Mouse (Mus musculus) cerebellum, postnatal 36 days (tissue): ENCODE measurements at regions not wholly inside any gene's neighbourhood (a gene's known extent, or its start where the extent isn't known, plus 50 kb on each side); places are given as distances from the start of the nearest gene placed in this dataset.

Experiments
- DNase-seq, 2 experiments: peaks; one replicate each; pipeline ENCODE4 v3.0.0; 2021 to 2022; ENCODE audit warnings: mixed read lengths in 2 of 2

DNA sequence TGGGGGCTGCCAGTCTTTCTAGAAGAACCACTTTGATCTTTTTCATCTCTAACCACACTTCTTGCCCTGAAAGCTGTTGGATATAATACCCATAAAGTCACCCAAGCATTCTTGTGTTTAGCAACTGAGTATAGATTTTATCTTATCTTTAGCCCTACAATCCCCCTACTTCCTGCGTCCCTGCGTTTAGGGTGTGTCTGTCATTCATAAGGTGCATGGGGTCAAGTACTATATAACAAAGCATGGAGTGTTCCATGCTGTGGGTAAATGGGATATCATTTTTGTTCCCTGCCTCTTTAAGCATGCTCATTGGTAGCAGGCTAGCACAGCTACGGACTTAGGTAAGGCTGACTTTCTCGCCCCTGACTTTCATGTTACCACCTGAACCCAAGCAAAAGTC is 122.5 kb upstream of the Twist2 start:
- no peak for DNase-seq

DNA sequence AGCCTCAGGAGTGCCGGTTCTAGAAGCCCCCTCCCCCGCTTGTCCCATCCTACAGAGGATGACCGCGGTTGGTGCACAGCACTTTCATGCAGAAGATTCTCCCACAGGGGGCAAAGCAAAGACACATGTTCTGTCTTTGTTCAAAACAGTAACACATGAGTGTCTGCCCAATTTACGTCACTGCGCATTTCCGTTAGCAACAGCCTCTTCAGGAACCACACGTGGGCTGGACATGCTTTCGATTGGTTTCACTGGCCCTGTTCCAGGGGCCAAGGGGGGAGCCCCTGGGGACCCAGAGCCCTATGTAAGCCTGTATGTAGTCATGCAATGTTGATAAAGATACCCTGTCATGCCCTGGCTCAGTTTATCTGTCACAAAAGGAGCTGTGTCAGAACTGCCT is 116.2 kb upstream of the Twist2 start:
- DNase-seq: no peak

DNA sequence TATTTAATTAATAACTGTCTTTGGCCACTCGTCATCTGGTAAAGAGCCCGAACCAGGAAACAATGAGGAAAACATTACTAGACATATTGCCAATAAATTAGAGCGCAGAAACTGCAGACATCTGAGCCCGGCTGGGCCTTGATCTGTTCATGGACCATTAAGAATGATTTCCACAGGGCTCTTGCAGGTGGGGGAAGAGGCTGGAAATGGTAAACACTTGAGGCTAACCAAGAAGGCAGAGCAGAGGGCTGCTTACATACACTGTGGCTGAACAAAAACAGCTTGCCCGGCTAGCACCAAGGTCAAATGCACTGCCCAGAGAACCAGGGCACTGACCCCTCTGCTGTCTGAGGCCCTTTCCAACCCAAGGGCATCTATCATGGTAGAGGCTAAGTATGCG is 115.5 kb upstream of the Twist2 start:
- DNase-seq: no peak

DNA sequence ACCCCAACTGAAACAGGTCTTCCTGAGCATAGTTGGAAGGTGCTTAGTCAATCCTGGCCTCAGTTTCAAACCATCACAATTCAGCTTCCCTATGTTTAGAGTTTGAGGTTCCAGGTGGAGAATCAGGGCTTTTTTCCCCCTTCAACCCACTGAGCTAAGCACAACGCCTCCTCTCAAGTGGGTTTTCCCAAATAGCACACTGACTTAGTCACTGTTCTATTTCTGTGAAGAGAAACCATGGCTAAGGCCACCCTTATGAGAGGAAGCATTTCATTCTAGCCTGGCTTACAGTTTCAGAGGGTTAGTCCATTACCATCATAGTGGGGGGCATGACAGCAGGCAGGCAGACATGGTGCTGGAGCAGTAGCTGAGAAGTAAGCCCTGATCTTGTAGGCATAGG is 109.7 kb upstream of the Twist2 start:
- no peak for DNase-seq

DNA sequence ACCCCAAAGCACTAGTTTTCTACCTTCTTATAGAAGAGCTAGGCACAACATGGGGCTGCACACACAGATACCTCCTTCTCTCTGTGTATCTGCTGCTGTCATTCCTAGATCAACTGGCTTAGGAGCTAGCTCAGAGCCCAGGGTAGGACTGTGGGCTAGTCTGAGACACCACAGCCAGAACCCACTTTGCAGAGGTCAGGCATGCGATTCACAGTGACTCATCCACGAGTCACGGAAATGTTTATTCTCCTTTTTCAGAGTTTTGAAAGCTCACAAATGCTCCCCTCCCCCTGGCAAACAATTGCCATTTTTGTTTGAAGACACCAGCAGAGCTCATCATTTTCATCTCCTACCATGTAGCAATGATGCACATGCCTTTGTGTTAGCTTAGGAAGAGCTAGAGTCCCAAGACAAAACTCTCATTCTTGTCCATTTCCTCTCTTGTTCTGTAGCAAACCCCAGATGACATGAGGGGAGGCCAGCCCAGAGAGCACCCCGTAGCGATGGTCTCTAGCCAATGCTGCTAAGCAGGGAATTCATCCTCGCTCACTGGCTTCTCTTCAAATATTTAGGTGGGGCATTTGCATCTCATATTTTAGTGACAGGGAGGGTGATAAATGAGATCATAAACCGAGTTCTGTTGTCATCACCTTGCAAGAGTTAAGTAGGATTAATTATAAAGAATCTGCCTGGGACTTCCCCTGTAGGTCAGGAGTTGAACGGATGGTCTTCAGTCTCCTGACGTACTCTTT is 108.4 kb upstream of the Twist2 start:
- DNase-seq: no peak

DNA sequence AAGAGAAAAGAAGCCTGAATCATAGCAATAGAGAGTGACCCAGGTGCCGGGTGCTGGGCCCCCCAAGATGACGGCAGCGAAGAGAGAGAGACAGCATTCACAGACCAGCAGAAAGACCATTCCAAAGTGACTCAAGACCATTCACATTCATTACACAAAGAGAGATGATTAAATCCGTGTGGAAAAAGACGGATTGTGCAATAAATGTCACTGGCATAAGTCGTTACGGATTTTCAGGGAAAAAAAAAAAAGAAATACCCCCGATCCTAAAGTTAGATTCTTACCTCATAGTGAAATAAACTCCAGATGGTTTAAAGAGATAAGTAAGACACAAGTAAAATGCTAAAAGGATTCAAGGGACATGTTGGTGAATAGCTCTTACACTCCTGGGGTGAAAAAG is 104.2 kb upstream of the Twist2 start:
- no peak for DNase-seq

DNA sequence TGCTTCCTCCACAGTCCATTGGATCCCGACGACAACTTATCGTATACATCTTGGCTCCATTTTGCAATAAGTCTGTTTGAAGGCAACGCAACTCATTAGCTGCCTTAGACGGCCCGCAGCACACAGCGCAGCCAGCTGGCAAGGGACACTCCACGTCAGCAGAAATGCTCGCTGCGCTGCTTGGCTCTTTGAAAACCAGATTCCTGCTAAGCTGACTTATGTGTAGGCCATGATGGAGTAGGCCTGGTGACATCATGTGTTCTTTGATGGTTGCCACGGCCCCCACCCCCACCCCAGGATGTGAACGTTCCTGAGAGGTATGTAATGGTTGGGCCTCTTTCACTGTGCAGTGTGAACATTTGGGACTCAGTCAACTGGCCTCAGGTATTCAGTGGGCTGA is 99.8 kb upstream of the Twist2 start:
- no peak for DNase-seq

DNA sequence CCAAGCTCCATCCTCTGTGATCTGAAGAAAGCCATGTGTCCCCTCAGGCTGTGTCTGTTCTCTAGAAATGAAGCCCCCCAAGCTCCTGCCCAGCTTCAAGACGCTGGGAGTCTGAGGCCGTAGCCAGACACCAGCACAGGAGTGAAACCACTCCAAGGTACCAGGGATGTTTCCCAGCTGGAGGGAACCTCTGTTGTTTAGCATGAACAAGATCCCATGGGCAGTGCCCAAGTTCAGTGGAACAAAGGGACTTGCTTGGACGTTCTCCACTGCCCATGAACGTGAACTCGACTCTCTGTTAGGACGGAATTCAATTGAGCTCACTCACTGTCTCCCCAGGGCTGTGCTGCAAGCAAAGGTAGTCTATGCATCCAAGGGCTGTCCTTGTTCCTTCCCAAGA is 99.2 kb upstream of the Twist2 start:
- DNase-seq: no peak

DNA sequence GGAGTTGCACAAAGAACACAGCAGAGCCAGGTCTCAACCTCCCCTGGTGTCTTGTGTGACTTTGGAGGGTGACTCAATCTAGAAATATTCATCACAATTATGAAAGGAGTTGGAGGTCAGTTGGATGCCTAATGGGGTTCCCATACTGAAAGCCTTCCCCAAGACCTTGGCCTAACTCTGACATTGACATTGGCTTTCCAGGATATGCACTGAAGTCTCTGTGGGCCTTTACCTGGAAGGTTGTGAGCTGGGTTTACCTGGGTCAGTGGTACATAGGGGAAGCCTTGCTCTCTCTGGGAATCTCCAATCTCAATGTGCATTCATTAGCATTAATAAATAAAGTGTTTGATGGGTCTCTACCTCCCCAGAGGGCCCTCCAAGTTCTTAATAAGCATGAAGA is 98.5 kb upstream of the Twist2 start:
- DNase-seq: no peak

DNA sequence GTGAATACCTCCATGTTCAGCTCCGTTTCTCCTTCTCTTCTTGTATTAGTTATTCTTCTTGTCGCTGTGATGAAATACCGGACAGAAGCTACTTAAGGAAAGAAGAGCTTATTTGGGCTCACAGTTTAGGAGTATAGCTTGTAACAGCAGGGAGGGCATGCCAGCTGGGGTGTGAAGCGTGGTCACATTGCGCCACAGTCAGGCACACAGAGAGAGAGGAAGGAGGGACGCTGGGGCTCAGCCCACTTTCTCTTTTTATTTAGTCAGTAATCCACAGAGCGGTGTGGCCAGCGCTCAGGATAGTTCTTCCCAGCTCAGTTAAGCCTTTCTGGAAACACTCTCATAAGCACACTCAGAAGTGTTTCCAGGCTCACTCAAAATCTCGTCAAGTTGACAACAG is 95.8 kb upstream of the Twist2 start:
- DNase-seq: no peak

DNA sequence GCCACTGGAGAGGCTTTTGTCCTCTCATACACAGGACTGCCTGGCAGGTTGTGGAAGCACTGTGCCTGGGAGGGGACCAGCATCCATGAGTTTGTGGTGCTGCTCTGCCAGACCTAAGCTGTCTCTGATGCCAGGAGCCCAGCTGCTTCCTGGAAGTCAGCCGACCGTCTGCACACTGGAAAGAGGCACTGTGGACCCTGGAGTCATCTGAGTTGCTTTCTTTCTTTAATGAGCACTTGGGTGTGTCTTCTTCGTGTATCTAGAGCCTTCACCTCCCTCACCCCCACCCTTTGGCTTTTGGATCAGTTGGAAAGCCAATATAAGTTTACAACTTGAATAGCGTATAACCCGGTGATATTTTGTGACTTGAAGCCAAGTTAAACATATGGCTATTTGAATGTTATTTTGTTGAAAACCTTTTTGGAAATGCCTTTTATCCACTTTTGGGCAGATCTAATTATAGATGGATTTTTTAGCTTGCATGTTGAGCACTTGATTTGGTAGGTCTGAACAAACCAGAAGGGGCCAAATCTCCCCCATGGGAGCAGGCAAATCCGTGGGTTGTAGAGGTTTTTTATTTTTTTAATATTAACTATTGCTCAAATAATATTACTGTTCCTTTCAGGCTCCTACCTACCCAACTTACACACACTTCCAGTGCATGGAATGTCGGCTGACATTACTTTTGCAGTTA is 92.6 kb upstream of the Twist2 start:
- DNase-seq: peak; percentile 50 to 58

DNA sequence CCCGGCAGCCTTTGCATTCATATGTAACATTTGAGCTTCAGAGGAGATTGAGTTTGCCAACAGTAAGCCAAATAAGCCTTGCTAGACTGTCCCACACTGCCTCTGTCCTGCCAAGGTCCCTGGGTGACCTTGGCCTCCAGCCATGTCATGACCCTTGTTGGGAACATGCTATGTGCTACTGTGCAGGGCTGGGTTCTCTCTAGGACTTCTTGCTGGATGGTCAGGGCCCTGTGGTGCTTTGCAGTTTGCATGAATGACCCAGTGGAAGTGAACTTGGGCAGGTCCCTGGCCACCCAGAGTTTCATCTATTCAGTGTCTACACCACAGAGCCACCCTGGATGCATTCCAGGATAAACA is 92.0 kb upstream of the Twist2 start:
- DNase-seq: no peak

DNA sequence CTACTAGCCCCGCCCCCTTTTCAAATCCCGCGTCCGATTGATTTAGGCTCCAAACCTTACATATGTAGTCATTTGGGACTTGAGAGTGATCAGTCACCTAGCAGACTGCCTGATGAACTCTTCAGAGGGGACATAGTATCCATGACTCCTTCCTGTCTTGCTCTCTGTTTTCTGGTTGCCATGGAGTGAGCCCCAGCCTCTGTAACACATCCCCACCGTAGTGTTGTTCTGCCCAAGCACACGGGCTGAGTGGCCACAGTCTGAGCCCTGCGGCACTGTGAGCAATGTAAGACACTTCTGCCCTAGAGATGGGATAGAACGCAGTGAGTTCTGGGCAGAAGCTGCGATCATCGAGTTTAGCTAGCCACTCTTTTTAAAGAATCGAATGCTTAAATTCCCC is 88.1 kb upstream of the Twist2 start:
- DNase-seq: no peak

DNA sequence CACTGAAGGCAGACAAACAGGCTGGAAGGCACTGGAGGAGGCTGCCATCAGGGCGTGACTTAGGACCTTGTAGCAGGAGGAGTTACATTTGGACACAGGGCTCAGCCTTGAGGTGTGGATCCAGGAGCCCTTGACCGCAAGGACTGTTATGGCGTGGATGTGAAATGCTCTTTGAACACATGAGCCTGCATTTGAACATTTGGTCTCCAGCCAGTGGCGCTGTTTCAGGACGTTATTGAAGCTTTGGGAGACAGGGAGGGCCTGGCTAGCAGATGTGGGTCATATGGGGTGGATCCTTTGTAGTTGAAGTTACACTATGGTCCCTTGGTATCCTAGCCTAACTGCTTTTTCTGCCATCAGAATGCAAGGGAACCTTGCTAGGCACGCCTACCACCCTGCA is 87.0 kb upstream of the Twist2 start:
- DNase-seq: no peak

DNA sequence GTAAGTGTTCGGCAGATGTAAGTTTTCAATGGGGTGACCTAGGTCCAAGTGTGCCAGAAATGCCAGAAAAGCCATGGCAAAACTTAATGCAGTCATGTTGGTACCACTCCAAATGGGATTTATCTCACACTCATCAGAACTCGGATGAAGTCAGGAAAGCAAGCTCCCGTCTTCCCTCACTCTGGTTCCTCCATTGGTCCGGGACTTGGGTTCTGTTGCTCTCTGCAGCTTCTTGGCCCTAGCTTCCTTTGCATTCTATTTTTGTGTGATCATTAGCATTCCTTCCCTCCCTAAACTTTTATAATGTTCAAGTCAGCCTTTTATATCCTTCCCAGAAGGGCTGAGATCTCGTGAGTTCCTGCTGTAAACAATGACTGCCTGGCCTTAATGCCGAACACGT is 85.9 kb upstream of the Twist2 start:
- DNase-seq: no peak

DNA sequence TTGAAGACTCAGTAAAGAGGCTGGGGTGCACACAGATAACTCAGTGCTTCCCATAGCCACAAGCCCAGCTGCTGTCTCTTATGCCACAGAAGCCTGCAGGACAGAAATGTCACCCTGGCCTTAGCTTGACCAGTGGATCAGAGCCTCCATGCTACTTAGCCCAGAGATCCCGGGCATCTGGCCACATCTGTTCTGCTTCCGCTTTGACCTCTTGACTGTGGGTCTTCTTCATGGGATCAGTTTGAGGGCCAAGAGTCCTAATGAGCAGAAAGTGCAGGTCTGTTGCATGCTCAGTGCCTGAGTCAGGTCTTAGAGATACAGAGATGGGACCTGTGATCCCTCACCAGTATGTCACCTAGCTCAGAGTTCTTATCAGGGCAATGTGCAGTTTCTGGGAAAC is 85.5 kb upstream of the Twist2 start:
- DNase-seq: no peak

DNA sequence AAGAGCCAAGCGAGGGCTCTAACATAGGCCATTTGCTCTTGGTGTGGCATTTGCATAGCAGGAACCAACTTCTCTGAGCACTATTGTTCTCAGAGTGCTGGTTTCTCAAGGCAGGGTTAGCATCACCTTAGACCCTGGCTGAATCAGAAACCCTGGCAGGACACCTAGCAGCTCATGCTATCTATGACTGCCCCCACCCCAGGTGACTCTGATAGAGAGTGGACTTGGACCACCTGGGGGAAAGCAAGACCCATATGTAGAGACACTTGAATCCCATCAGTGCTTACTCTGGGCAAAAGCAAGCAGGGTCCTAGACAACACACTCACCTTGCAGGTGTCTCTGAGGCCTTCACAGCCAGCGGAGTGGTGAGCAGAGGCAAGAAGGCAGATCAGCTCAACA is 84.4 kb upstream of the Twist2 start:
- DNase-seq: no peak

DNA sequence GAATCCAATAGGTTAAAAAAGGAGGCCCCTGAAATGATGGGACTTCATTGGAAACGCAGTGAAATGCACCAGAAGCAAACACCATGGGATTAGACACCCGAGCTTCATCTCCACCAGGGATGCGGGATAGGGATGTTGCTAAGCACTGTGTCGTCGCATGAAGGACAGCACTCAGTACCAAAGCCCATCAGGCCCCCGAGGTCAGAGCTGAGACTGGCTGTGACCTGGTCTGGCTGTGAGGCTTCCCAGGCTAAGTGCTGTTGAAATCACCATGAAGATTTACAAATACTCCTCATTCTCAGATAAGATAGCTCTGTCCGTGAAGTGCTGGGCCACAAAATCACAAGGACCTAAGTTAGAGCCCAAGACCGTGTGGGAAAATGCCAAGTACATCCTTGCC is 83.3 kb upstream of the Twist2 start:
- DNase-seq: no peak

DNA sequence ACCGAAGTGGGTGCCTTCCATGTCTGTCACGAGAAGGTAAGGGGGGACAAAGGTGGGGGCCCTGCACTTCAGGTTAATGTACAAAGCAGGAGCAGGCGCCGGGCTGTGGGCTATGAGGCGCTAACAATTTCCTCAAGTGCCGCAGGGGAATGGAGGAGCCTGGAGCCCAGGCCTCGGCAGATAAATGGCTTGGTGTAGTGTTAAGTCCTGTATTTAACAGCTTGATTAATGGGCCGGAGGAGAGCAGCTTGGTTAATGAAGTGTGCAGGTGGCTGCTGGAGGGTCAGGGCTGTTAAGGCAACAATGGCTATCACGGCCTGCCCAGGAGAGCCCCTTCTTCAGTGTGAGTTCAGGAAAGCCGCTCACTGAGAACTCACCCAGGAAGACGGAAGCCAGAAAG is 72.0 kb upstream of the Twist2 start:
- no peak for DNase-seq

DNA sequence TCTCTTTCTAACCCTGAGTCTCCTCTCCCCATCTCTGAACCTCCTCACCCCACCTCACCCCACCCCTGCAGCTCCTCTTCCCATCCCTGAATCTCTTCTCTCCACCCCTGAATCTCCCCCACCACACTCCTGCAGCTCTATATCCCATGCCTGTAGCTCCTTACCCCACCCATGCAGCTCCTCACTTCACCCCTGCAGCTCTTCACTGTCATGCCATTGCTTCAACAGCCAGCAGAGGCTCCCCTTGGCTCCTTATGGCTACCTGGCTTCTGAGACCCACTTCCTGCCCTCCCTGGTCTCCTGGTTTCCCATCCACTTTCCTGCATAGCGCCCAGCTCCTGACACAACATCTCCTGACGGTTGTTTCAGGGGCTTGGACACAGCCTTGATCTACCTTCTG is 71.0 kb upstream of the Twist2 start:
- no peak for DNase-seq

DNA sequence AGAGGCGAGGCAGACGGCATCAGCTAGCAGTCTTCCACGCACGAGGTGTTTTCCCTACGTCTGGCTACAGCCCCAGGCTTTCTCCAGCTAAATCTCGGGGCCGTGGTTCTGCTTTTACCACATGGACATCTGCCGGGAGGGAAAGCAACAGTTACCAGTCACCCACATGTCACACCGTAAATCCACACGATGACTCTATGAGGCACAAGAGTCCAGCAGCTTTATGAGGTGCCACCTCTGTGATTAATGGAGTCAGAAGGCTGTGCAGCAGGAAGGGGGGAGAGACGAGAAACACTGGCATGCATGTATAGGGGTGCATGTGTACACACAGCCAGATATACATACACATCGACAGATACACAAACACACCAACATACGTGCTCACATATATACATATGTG is 69.6 kb upstream of the Twist2 start:
- DNase-seq: no peak

DNA sequence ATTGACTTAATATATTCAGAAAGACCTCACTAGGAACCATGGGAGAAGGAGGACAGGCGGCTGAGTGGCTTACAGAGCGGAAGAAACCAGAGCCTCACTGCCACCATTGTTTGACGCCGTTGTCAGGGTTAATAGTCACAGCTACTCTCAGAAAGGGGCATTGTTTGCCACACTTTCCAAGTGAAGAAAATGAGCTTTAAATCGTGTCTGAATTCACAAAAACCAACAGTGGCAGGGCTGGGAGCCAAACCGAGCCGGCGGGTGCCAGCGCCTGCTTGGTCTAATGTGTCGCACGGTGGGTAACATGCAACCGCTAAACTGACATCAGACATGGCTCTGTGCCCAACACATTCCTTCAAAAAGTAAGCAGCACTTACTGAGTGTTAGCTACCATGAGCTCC is 68.8 kb upstream of the Twist2 start:
- no peak for DNase-seq

DNA sequence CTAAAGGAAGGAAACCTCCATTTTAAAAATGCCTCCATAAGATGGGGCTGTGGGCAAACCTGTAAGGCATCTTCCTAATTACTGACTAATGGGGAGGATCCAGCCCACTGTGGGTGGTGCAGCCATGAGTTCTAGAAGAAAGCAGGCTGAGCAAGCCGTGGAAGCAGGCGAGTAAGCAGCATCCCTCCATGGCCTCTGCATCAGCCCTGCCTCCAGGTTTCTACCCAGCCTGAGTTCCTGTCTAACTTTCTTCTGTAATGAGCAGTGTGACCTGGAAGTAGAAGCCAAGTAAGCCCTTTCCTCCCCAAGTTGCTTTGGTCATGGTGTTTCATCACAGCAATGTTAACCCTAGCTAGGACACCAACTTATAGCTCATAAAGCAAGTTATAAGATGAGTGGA is 66.5 kb upstream of the Twist2 start:
- no peak for DNase-seq

DNA sequence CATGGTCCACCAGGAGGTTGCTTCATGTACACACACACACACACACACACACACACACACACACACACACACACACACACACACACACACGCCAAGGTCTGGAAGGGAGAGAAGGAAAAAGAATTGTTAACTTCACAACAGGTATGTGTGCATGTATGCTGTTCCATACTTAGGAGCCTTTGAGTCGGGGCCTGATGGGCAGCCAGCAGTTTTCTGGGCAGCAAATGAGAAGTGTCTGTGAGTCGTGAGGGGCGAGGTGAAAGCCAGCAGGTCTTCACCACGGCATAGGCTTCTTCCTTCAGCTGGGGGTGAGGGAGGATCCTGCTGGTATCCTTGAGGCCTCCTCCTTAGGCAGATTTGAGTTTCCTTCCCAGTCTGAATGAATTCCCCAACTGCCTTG is 65.8 kb upstream of the Twist2 start:
- DNase-seq: no peak

DNA sequence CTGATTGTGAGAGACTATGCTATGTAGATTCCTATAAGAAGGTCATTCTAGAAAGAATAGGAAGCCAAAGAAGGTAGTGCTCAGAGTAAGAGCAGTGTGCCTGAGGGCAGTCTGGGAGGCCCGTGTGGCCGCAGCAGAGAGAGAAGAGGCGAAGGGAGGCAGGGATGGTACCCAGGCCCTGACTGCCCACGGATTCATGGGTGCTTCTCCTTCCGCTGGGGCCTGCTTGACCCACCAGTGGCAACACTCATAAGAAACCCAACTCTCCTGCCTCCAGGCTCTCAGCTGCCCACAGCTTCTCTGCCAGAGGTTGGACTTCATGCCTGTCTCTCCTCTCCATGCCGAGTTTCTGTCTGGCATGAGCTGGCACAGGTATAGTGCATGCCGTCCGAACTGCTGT is 60.6 kb upstream of the Twist2 start:
- DNase-seq: no peak
